Mouse (Mus musculus) ovary, postnatal 36 days (tissue): ENCODE measurements around the gene Slc25a10.
"Not testable (repeated sequence)": the region's sequence is repeated elsewhere in the genome, so short reads cannot be mapped to it uniquely, and the experiment has no call there.

Experiments
- DNase-seq: peaks from one replicate; pipeline ENCODE4 v3.0.0; 2022; ENCODE audit warnings: low spot score, mixed read lengths

Gene Slc25a10

GRCm38 (mm10) chr11:120510375-120511030, 18.9 kb downstream of the Slc25a10 start:
- no peak for DNase-seq

GRCm38 (mm10) chr11:120512790-120513453, 21.3 kb downstream of the Slc25a10 start:
- DNase-seq, result no peak

- not testable (repeated sequence) for DNase-seq
Measured at GRCm38 (mm10) chr11:120514262-120514661, 22.6 kb downstream of the Slc25a10 start.

GRCm38 (mm10) chr11:120515611-120516010, 24.0 kb downstream of the Slc25a10 start:
- peak; percentile 86 for DNase-seq

GRCm38 (mm10) chr11:120517147-120517546, 25.5 kb downstream of the Slc25a10 start:
- DNase-seq, result no peak

- no peak for DNase-seq
Measured at GRCm38 (mm10) chr11:120518027-120518426, 26.4 kb downstream of the Slc25a10 start.

GRCm38 (mm10) chr11:120518558-120518957, 26.9 kb downstream of the Slc25a10 start:
- no peak for DNase-seq

GRCm38 (mm10) chr11:120519738-120520137, 28.1 kb downstream of the Slc25a10 start:
- peak; percentile 7 for DNase-seq

- no peak for DNase-seq
Measured at GRCm38 (mm10) chr11:120520498-120520897, 28.9 kb downstream of the Slc25a10 start.

- no peak for DNase-seq
Measured at GRCm38 (mm10) chr11:120520967-120521540, 29.4 kb downstream of the Slc25a10 start.

- DNase-seq, result no peak
Measured at GRCm38 (mm10) chr11:120522581-120522980, 30.9 kb downstream of the Slc25a10 start.

- DNase-seq, result no peak
Measured at GRCm38 (mm10) chr11:120525959-120526358, 34.3 kb downstream of the Slc25a10 start.

GRCm38 (mm10) chr11:120527690-120528354, 36.2 kb downstream of the Slc25a10 start:
- no peak for DNase-seq

- no peak for DNase-seq
Measured at GRCm38 (mm10) chr11:120528903-120529302, 37.3 kb downstream of the Slc25a10 start.

- DNase-seq, result no peak
Measured at GRCm38 (mm10) chr11:120530085-120530964, 38.7 kb downstream of the Slc25a10 start, which contains the start of gene Gcgr. Gcgr (plus strand) TSS chr11:120530699.

GRCm38 (mm10) chr11:120531646-120532045, 40.0 kb downstream of the Slc25a10 start:
- no peak for DNase-seq

- no peak for DNase-seq
Measured at GRCm38 (mm10) chr11:120534093-120534492, 42.5 kb downstream of the Slc25a10 start.

- DNase-seq, result no peak
Measured at GRCm38 (mm10) chr11:120535145-120535544, 43.5 kb downstream of the Slc25a10 start.

GRCm38 (mm10) chr11:120535804-120536203, 44.2 kb downstream of the Slc25a10 start:
- DNase-seq, result no peak

- peak; percentile 52 for DNase-seq
Measured at GRCm38 (mm10) chr11:120538485-120538884, 46.8 kb downstream of the Slc25a10 start.

GRCm38 (mm10) chr11:120538955-120539284, 47.3 kb downstream of the Slc25a10 start:
- DNase-seq, result no peak
